Mouse (Mus musculus) T-helper 17 cell (primary cell): ENCODE data around the gene Gpr18.

Experiments
- in situ Hi-C, 2 experiments: fragments of 300-600 bp; cut with MboI, MseI; formaldehyde crosslinking; loops; 1 replicate in 1 of 2; 2 replicates in 1 of 2; pipeline ENCODE4 v1.15.1; 2025; ENCODE audit warnings: high pct_unique_total_duplicates in 2 of 2

The Gpr18 gene

GRCm38 (mm10) chr14:121927451-121927850, 11.9 kb upstream of the Gpr18 start:
- in situ Hi-C loops, result no loop called here

GRCm38 (mm10) chr14:121926901-121927300, 11.3 kb upstream of the Gpr18 start:
- in situ Hi-C loops, result no loop called here

GRCm38 (mm10) chr14:121924876-121925275, 9.3 kb upstream of the Gpr18 start:
- in situ Hi-C loops, result loop anchor here in 1 of 2 experiments (5.0 kb wide), 1 partner anchor 58 kb away; no protein-coding TSS in a partner anchor

GRCm38 (mm10) chr14:121922731-121923130, 7.2 kb upstream of the Gpr18 start:
- in situ Hi-C loops, result loop anchor here in 1 of 2 experiments (5.0 kb wide), 1 partner anchor 55 kb away; no protein-coding TSS in a partner anchor

- in situ Hi-C loops, result loop anchor here in 1 of 2 experiments (5.0 kb wide), 1 partner anchor 55 kb away; no protein-coding TSS in a partner anchor
These were observed 6.4 kb upstream of the Gpr18 start for GRCm38 (mm10) chr14:121922016-121922415.

- in situ Hi-C loops, result loop anchor here in 1 of 2 experiments (5.0 kb wide), 1 partner anchor 53 kb away; no protein-coding TSS in a partner anchor
These were observed 5.0 kb upstream of the Gpr18 start for GRCm38 (mm10) chr14:121920511-121921124.

GRCm38 (mm10) chr14:121919752-121920151, 4.2 kb upstream of the Gpr18 start:
- in situ Hi-C loops, result loop anchor here in 1 of 2 experiments (5.0 to 10.0 kb wide), 2 partner anchors 52 to 1085 kb away; no protein-coding TSS in a partner anchor

- in situ Hi-C loops, result loop anchor here in 1 of 2 experiments (10.0 kb wide), 1 partner anchor 1083 kb away; no protein-coding TSS in a partner anchor
These were observed 2.7 kb upstream of the Gpr18 start for GRCm38 (mm10) chr14:121918266-121918665.

GRCm38 (mm10) chr14:121916311-121917094, 922 bp upstream of the Gpr18 start:
- in situ Hi-C loops, result loop anchor here in 1 of 2 experiments (10.0 kb wide), 1 partner anchor 1082 kb away; no protein-coding TSS in a partner anchor

- in situ Hi-C loops, result loop anchor here in 1 of 2 experiments (10.0 kb wide), 1 partner anchor 1080 kb away; no protein-coding TSS in a partner anchor
These were observed 438 bp downstream of the Gpr18 start for GRCm38 (mm10) chr14:121915143-121915542.

GRCm38 (mm10) chr14:121912501-121912900, 3.1 kb downstream of the Gpr18 start:
- in situ Hi-C loops, result loop anchor here (5.0 to 10.0 kb wide), 2 partner anchors 40 to 1078 kb away; no protein-coding TSS in a partner anchor

GRCm38 (mm10) chr14:121909868-121910267, 5.7 kb downstream of the Gpr18 start:
- in situ Hi-C loops, result loop anchor here (5.0 to 10.0 kb wide), 2 partner anchors 38 to 1075 kb away; no protein-coding TSS in a partner anchor

GRCm38 (mm10) chr14:121906992-121907681, 8.4 kb downstream of the Gpr18 start:
- in situ Hi-C loops, result no loop called here

- in situ Hi-C loops, result no loop called here
These were observed 9.1 kb downstream of the Gpr18 start for GRCm38 (mm10) chr14:121906341-121906991.

GRCm38 (mm10) chr14:121904754-121905153, 10.8 kb downstream of the Gpr18 start:
- in situ Hi-C loops, result no loop called here

- in situ Hi-C loops, result no loop called here
These were observed 12.2 kb downstream of the Gpr18 start for GRCm38 (mm10) chr14:121903381-121903876.

GRCm38 (mm10) chr14:121901511-121901910, 14.1 kb downstream of the Gpr18 start:
- in situ Hi-C loops, result no loop called here

- in situ Hi-C loops, result loop anchor here in 1 of 2 experiments (10.0 kb wide), 1 partner anchor 904 kb away; no protein-coding TSS in a partner anchor
These were observed 16.5 kb downstream of the Gpr18 start for GRCm38 (mm10) chr14:121899071-121899470.

- in situ Hi-C loops, result loop anchor here in 1 of 2 experiments (10.0 kb wide), 1 partner anchor 904 kb away; no protein-coding TSS in a partner anchor
These were observed 17.1 kb downstream of the Gpr18 start for GRCm38 (mm10) chr14:121898509-121898908.

- in situ Hi-C loops, result loop anchor here in 1 of 2 experiments (10.0 kb wide), 1 partner anchor 903 kb away; no protein-coding TSS in a partner anchor
These were observed 17.8 kb downstream of the Gpr18 start for GRCm38 (mm10) chr14:121897773-121898172.
